Mouse (Mus musculus) left cerebral cortex, postnatal 25 days (tissue): ENCODE measurements at regions not wholly inside any gene's neighbourhood (a gene's known extent, or its start where the extent isn't known, plus 50 kb on each side); places are given as distances from the start of the nearest gene placed in this dataset.

Experiments used
- DNase-seq, 2 experiments: peaks; one replicate each; pipeline ENCODE4 v3.0.0; 2022; ENCODE audit warnings: low spot score in 2 of 2, mixed read lengths in 1 of 2
- intact Hi-C: fragments of 180-260 bp; cut with DNase I; formaldehyde crosslinking; loops from one replicate; pipeline ENCODE4 v1.15.1; 2025

- DNase-seq: peak; percentile 12 to 83
- intact Hi-C loops: loop anchor here (1.0 to 10.0 kb wide), 7 partner anchors 83 to 635 kb away; no protein-coding TSS in a partner anchor
Measured at GRCm38 (mm10) chrX:158920217-158920616, 289.9 kb upstream of the Rps6ka3 start.

GRCm38 (mm10) chrX:158921424-158921823, 288.7 kb upstream of the Rps6ka3 start:
- DNase-seq: peak; percentile 3 to 37
- intact Hi-C loops: loop anchor here (2.0 to 10.0 kb wide), 6 partner anchors 84 to 637 kb away; no protein-coding TSS in a partner anchor

GRCm38 (mm10) chrX:158921838-158922450, 288.2 kb upstream of the Rps6ka3 start:
- peak; percentile 78 to 89 for DNase-seq
- intact Hi-C loops: loop anchor here (1.0 to 10.0 kb wide), 10 partner anchors 69 to 1189 kb away; partner anchors contain the start of gene Cnksr2

GRCm38 (mm10) chrX:158923081-158923561, 287.0 kb upstream of the Rps6ka3 start:
- peak; percentile 69 to 88 for DNase-seq
- intact Hi-C loops: loop anchor here (2.0 to 10.0 kb wide), 8 partner anchors 70 to 1190 kb away; partner anchors contain the start of gene Cnksr2

- intact Hi-C loops: loop anchor here (2.0 to 10.0 kb wide), 8 partner anchors 71 to 1191 kb away; partner anchors contain the start of gene Cnksr2
- DNase-seq: peak; percentile 27 to 70
Measured at GRCm38 (mm10) chrX:158923657-158924489, 286.2 kb upstream of the Rps6ka3 start.

GRCm38 (mm10) chrX:158924490-158925398, 285.4 kb upstream of the Rps6ka3 start:
- DNase-seq: peak; percentile 32 to 50
- intact Hi-C loops: loop anchor here (5.0 to 10.0 kb wide), 6 partner anchors 87 to 1462 kb away; no protein-coding TSS in a partner anchor

- intact Hi-C loops: no loop called here
- no peak for DNase-seq
Measured at GRCm38 (mm10) chrX:158931864-158932263, 278.2 kb upstream of the Rps6ka3 start.

- intact Hi-C loops: no loop called here
- peak in 1 of 2 experiments; percentile 3 for DNase-seq
Measured at GRCm38 (mm10) chrX:158947191-158947590, 262.9 kb upstream of the Rps6ka3 start.

GRCm38 (mm10) chrX:158971726-158972125, 238.4 kb upstream of the Rps6ka3 start:
- DNase-seq: peak; percentile 15 to 44
- intact Hi-C loops: loop anchor here (5.0 kb wide), 1 partner anchor 286 kb away; no protein-coding TSS in a partner anchor

GRCm38 (mm10) chrX:158976648-158977047, 233.5 kb upstream of the Rps6ka3 start:
- DNase-seq: no peak

GRCm38 (mm10) chrX:158984721-158985120, 225.4 kb upstream of the Rps6ka3 start:
- DNase-seq: peak; percentile 5 to 71
- intact Hi-C loops: no loop called here

More at GRCm38 (mm10) chrX:158976648-158977047, 233.5 kb upstream of the Rps6ka3 start:
- intact Hi-C loops: no loop called here

GRCm38 (mm10) chrX:158987676-158988075, 222.4 kb upstream of the Rps6ka3 start:
- DNase-seq: no peak
- intact Hi-C loops: no loop called here

GRCm38 (mm10) chrX:159018955-159019354, 191.2 kb upstream of the Rps6ka3 start:
- intact Hi-C loops: no loop called here
- DNase-seq: no peak

- no peak for DNase-seq
- intact Hi-C loops: no loop called here
Measured at GRCm38 (mm10) chrX:159026311-159026710, 183.8 kb upstream of the Rps6ka3 start.

GRCm38 (mm10) chrX:159031927-159032326, 178.2 kb upstream of the Rps6ka3 start:
- intact Hi-C loops: no loop called here

GRCm38 (mm10) chrX:159043432-159043831, 166.7 kb upstream of the Rps6ka3 start:
- DNase-seq: peak; percentile 8 to 11
- intact Hi-C loops: loop anchor here (5.0 kb wide), 1 partner anchor 224 kb away; no protein-coding TSS in a partner anchor

More at GRCm38 (mm10) chrX:159031927-159032326, 178.2 kb upstream of the Rps6ka3 start:
- no peak for DNase-seq

GRCm38 (mm10) chrX:159047876-159048275, 162.2 kb upstream of the Rps6ka3 start:
- no peak for DNase-seq
- intact Hi-C loops: no loop called here

GRCm38 (mm10) chrX:159055689-159056461, 154.2 kb upstream of the Rps6ka3 start:
- DNase-seq: no peak
- intact Hi-C loops: no loop called here
